Mouse (Mus musculus): Measurements from ENCODE around the gene Mettl21a. TPM values are rescaled to one million over a fixed set of nuclear protein-coding genes. Genes with fewer than 3 reads are reported as not detected.

The Mettl21a gene
- total and polyA plus RNA-seq, 2 experiments, result 7.0 to 9.1 TPM

GRCm38 (mm10) chr1:64633237-64633636 is 16.2 kb upstream of the Mettl21a start:
- H3K27me3 ChIP-seq (ENCODE audit: control insufficient read depth, insufficient read depth, low read length), result no peaks in the 10 kb centered on the region
- 78% methylated on average over 3 of the region's 3 CpGs for WGBS
- no peaks in the 10 kb centered on the region for H3K79me2 ChIP-seq (ENCODE audit: control insufficient read depth, insufficient read depth, low read length)
- no peak for DNase-seq (ENCODE audit: extremely low read depth, low read depth, low spot score)
- H3K36me3 ChIP-seq (ENCODE audit: control insufficient read depth, insufficient read depth, low read length), result no peaks in the 10 kb centered on the region
- no peak overlapping the region for H3K27ac ChIP-seq (replicated peaks; ENCODE audit: insufficient read depth, low read depth, low read length)
- no peak overlapping the region for H3K4me3 ChIP-seq (ENCODE audit: insufficient read depth, low read depth, low read length)
- H3K4me1 ChIP-seq (ENCODE audit: control insufficient read depth, insufficient read depth, low read length), result no peaks in the 10 kb centered on the region
- no peak overlapping the region for H3K9ac ChIP-seq (ENCODE audit: low read depth, low read length)
- TF ChIP-seq CTCF (IDR thresholded peaks at IDR 0.05; ENCODE audit: low read depth, low read length) (no peak), POLR2A (IDR thresholded peaks at IDR 0.05; ENCODE audit: extremely low read depth, insufficient read depth, low read length) (no peak)

GRCm38 (mm10) chr1:64631526-64631925 is 14.5 kb upstream of the Mettl21a start:
- H3K27me3 ChIP-seq (ENCODE audit: control insufficient read depth, insufficient read depth, low read length), result no peaks in the 10 kb centered on the region
- no peak overlapping the region for H3K9ac ChIP-seq (ENCODE audit: low read depth, low read length)
- H3K4me1 ChIP-seq (ENCODE audit: control insufficient read depth, insufficient read depth, low read length), result no peaks in the 10 kb centered on the region
- no peak overlapping the region for H3K4me3 ChIP-seq (ENCODE audit: insufficient read depth, low read depth, low read length)
- no peak for DNase-seq (ENCODE audit: extremely low read depth, low read depth, low spot score)
- WGBS, result 86% methylated on average over 5 of the region's 5 CpGs
- H3K36me3 ChIP-seq (ENCODE audit: control insufficient read depth, insufficient read depth, low read length), result no peaks in the 10 kb centered on the region
- TF ChIP-seq POLR2A (IDR thresholded peaks at IDR 0.05; ENCODE audit: extremely low read depth, insufficient read depth, low read length) (no peak), CTCF (IDR thresholded peaks at IDR 0.05; ENCODE audit: low read depth, low read length) (no peak)
- H3K27ac ChIP-seq (replicated peaks; ENCODE audit: insufficient read depth, low read depth, low read length), result no peak overlapping the region
- H3K79me2 ChIP-seq (ENCODE audit: control insufficient read depth, insufficient read depth, low read length), result no peaks in the 10 kb centered on the region

GRCm38 (mm10) chr1:64625214-64625613 is 8.2 kb upstream of the Mettl21a start:
- Histone ChIP-seq H3K4me3 (ENCODE audit: insufficient read depth, low read depth, low read length) (no peak overlapping the region), H3K79me2 (ENCODE audit: control insufficient read depth, insufficient read depth, low read length) (no peaks in the 10 kb centered on the region), H3K4me1 (ENCODE audit: control insufficient read depth, insufficient read depth, low read length) (no peaks in the 10 kb centered on the region), H3K36me3 (ENCODE audit: control insufficient read depth, insufficient read depth, low read length) (no peaks in the 10 kb centered on the region), H3K9ac (ENCODE audit: low read depth, low read length) (no peak overlapping the region), H3K27ac (replicated peaks; ENCODE audit: insufficient read depth, low read depth, low read length) (no peak overlapping the region), H3K27me3 (ENCODE audit: control insufficient read depth, insufficient read depth, low read length) (no peaks in the 10 kb centered on the region)
- DNase-seq (ENCODE audit: extremely low read depth, low read depth, low spot score), result no peak
- no peak for TF ChIP-seq POLR2A (IDR thresholded peaks at IDR 0.05; ENCODE audit: extremely low read depth, insufficient read depth, low read length)
- no peak for TF ChIP-seq CTCF (IDR thresholded peaks at IDR 0.05; ENCODE audit: low read depth, low read length)

- no peak overlapping the region for H3K9ac ChIP-seq (ENCODE audit: low read depth, low read length)
- H3K4me3 ChIP-seq (ENCODE audit: insufficient read depth, low read depth, low read length), result no peak overlapping the region
- H3K4me1 ChIP-seq (ENCODE audit: control insufficient read depth, insufficient read depth, low read length), result no peaks in the 10 kb centered on the region
- DNase-seq (ENCODE audit: extremely low read depth, low read depth, low spot score), result no peak
- H3K27ac ChIP-seq (replicated peaks; ENCODE audit: insufficient read depth, low read depth, low read length), result no peak overlapping the region
- 73% methylated on average over 12 of the region's 12 CpGs for whole genome bisulfite sequencing
- no peaks in the 10 kb centered on the region for H3K79me2 ChIP-seq (ENCODE audit: control insufficient read depth, insufficient read depth, low read length)
- H3K36me3 ChIP-seq (ENCODE audit: control insufficient read depth, insufficient read depth, low read length), result no peaks in the 10 kb centered on the region
- H3K27me3 ChIP-seq (ENCODE audit: control insufficient read depth, insufficient read depth, low read length), result no peaks in the 10 kb centered on the region
- no peak for TF ChIP-seq POLR2A (IDR thresholded peaks at IDR 0.05; ENCODE audit: extremely low read depth, insufficient read depth, low read length)
- no peak for TF ChIP-seq CTCF (IDR thresholded peaks at IDR 0.05; ENCODE audit: low read depth, low read length)
Observed at GRCm38 (mm10) chr1:64623558-64624435, 6.8 kb upstream of the Mettl21a start.

- H3K27ac ChIP-seq (replicated peaks; ENCODE audit: insufficient read depth, low read depth, low read length), result no peak overlapping the region
- H3K4me1 ChIP-seq (ENCODE audit: control insufficient read depth, insufficient read depth, low read length), result peaks cover 1% of the 10 kb centered on the region; the same call in 1 of the 2 replicates
- no peaks in the 10 kb centered on the region for H3K27me3 ChIP-seq (ENCODE audit: control insufficient read depth, insufficient read depth, low read length)
- WGBS, result 75% methylated on average over 5 of the region's 5 CpGs
- DNase-seq (ENCODE audit: extremely low read depth, low read depth, low spot score), result no peak
- TF ChIP-seq CTCF (IDR thresholded peaks at IDR 0.05; ENCODE audit: low read depth, low read length), result no peak
- no peak overlapping the region for H3K9ac ChIP-seq (ENCODE audit: low read depth, low read length)
- no peaks in the 10 kb centered on the region for H3K79me2 ChIP-seq (ENCODE audit: control insufficient read depth, insufficient read depth, low read length)
- H3K4me3 ChIP-seq (ENCODE audit: insufficient read depth, low read depth, low read length), result no peak overlapping the region
- H3K36me3 ChIP-seq (ENCODE audit: control insufficient read depth, insufficient read depth, low read length), result no peaks in the 10 kb centered on the region
Observed at GRCm38 (mm10) chr1:64621116-64621515, 4.1 kb upstream of the Mettl21a start.

GRCm38 (mm10) chr1:64618226-64618625 is 1.2 kb upstream of the Mettl21a start:
- no peak overlapping the region for H3K9ac ChIP-seq (ENCODE audit: low read depth, low read length)
- 25% methylated on average over 3 of the region's 3 CpGs for WGBS
- H3K4me3 ChIP-seq (ENCODE audit: insufficient read depth, low read depth, low read length), result peak overlapping the region; percentile 86; the same call in 1 of the 2 replicates
- H3K27me3 ChIP-seq (ENCODE audit: control insufficient read depth, insufficient read depth, low read length), result no peaks in the 10 kb centered on the region
- no peaks in the 10 kb centered on the region for H3K36me3 ChIP-seq (ENCODE audit: control insufficient read depth, insufficient read depth, low read length)
- H3K4me1 ChIP-seq (ENCODE audit: control insufficient read depth, insufficient read depth, low read length), result peaks cover 1% of the 10 kb centered on the region; the same call in 1 of the 2 replicates
- no peaks in the 10 kb centered on the region for H3K79me2 ChIP-seq (ENCODE audit: control insufficient read depth, insufficient read depth, low read length)
- no peak for TF ChIP-seq POLR2A (IDR thresholded peaks at IDR 0.05; ENCODE audit: extremely low read depth, insufficient read depth, low read length)
- TF ChIP-seq CTCF (IDR thresholded peaks at IDR 0.05; ENCODE audit: low read depth, low read length), result no peak
- DNase-seq (ENCODE audit: extremely low read depth, low read depth, low spot score), result no peak
- H3K27ac ChIP-seq (replicated peaks; ENCODE audit: insufficient read depth, low read depth, low read length), result no peak overlapping the region

All from liver, adult 2 months (tissue).